In genomic region chr3:66986287-66986560, GRCm38 (mm10) we compare ENCODE assay signal across 8 mouse cellular contexts. TPM values are rescaled to one million over a fixed set of nuclear protein-coding genes. Genes with fewer than 3 reads are reported as not detected.
A peak's percentile ranks its signal among the peaks of the same experiment; 100 is the strongest.
DNase-seq lines count a peak whose midpoint lies in the region; ATAC-seq and TF ChIP-seq lines count a peak whose summit lies in the region.

No protein-coding gene starts in this region.

- no peak for TF ChIP-seq CTCF in lung, adult 2 months (IDR thresholded peaks at IDR 0.05; ENCODE audit: insufficient read depth, low read length)

- no peak for DNase-seq in lung, adult 2 months
- DNase-seq in lung, postnatal 36 days: no peak
- no peak for DNase-seq in limb, embryonic 10.5 days (ENCODE audit: low spot score)
- DNase-seq in right cerebral cortex, postnatal 25 days: no peak
- no peak for DNase-seq in adrenal gland, adult 8-10 months

- H3K36me3 ChIP-seq in embryonic facial prominence, embryonic 15.5 days: no peaks in the 10 kb centered on the region
- H3K36me3 ChIP-seq in limb, embryonic 10.5 days: no peaks in the 10 kb centered on the region
- H3K36me3 ChIP-seq in neural tube, embryonic 14.5 days (ENCODE audit: control insufficient read depth, insufficient read depth, low read length): no peaks in the 10 kb centered on the region

- WGBS in lung, adult 2 months: 12% methylated on average over 1 of the region's 1 CpGs
- 5% methylated on average over 1 of the region's 1 CpGs for WGBS in embryonic facial prominence, embryonic 15.5 days
- WGBS in limb, embryonic 10.5 days: 12% methylated on average over 1 of the region's 1 CpGs
- 6% methylated on average over 1 of the region's 1 CpGs for WGBS in neural tube, embryonic 14.5 days

- H3K4me1 ChIP-seq in lung, adult 2 months (ENCODE audit: control insufficient read depth, insufficient read depth, low read length): peaks cover 3% of the 10 kb centered on the region; the same call in 1 of the 2 replicates
- peaks cover 16% of the 10 kb centered on the region for H3K4me1 ChIP-seq in embryonic facial prominence, embryonic 15.5 days
- peaks cover 16% of the 10 kb centered on the region for H3K4me1 ChIP-seq in limb, embryonic 10.5 days
- H3K4me1 ChIP-seq in neural tube, embryonic 14.5 days (ENCODE audit: control insufficient read depth, insufficient read depth, low read length): peaks cover 9% of the 10 kb centered on the region; the same call in 1 of the 2 replicates

- peak overlapping the region; percentile 73 for H3K4me3 ChIP-seq in lung, adult 2 months (replicated peaks; ENCODE audit: extremely low read depth, low read depth, low read length)
- peak overlapping the region; percentile 84 for H3K4me3 ChIP-seq in embryonic facial prominence, embryonic 15.5 days (replicated peaks)
- peak overlapping the region; percentile 85 for H3K4me3 ChIP-seq in limb, embryonic 10.5 days
- peak overlapping the region; percentile 65 for H3K4me3 ChIP-seq in neural tube, embryonic 14.5 days (ENCODE audit: low read depth, low read length)

- H3K4me2 ChIP-seq in embryonic facial prominence, embryonic 15.5 days (replicated peaks): peak overlapping the region; percentile 66
- peak overlapping the region; percentile 57 for H3K4me2 ChIP-seq in neural tube, embryonic 14.5 days (ENCODE audit: low read depth, low read length)

- peaks cover 13% of the 10 kb centered on the region for H3K27me3 ChIP-seq in embryonic facial prominence, embryonic 15.5 days
- H3K27me3 ChIP-seq in limb, embryonic 10.5 days (ENCODE audit: low read depth, poor library complexity, severe bottlenecking): peaks cover 18% of the 10 kb centered on the region; the same call in 1 of the 2 replicates
- peaks cover 20% of the 10 kb centered on the region for H3K27me3 ChIP-seq in neural tube, embryonic 14.5 days (ENCODE audit: control insufficient read depth, insufficient read depth, low read length)

- peak overlapping the region; percentile 85 for H3K9ac ChIP-seq in embryonic facial prominence, embryonic 15.5 days
- peak overlapping the region; percentile 64 for H3K9ac ChIP-seq in neural tube, embryonic 14.5 days (replicated peaks; ENCODE audit: low read depth, low read length)

- no peak overlapping the region; the same call in 1 of the 2 replicates for H3K27ac ChIP-seq in embryonic facial prominence, embryonic 15.5 days (replicated peaks)
- H3K27ac ChIP-seq in limb, embryonic 10.5 days: peak overlapping the region; percentile 99
- H3K27ac ChIP-seq in neural tube, embryonic 14.5 days (ENCODE audit: low read depth, low read length): no peak overlapping the region

- no peaks in the 10 kb centered on the region for H3K9me3 ChIP-seq in embryonic facial prominence, embryonic 15.5 days (replicated peaks)
- no peaks in the 10 kb centered on the region for H3K9me3 ChIP-seq in limb, embryonic 10.5 days (replicated peaks)
- no peaks in the 10 kb centered on the region for H3K9me3 ChIP-seq in neural tube, embryonic 14.5 days (ENCODE audit: control insufficient read depth, low read length)

- TF ChIP-seq POLR2A in lung, adult 2 months (IDR thresholded peaks at IDR 0.05; ENCODE audit: borderline replicate concordance, extremely low read depth, low read depth, low read length): no peak

- ATAC-seq in embryonic facial prominence, embryonic 15.5 days (ENCODE audit: insufficient number of reproducible peaks, low FRiP score, low TSS enrichment, low read depth): no peak
- ATAC-seq in neural tube, embryonic 14.5 days (ENCODE audit: low read depth): no peak
- no peak for ATAC-seq in CD4-positive, CD25-positive, alpha-beta regulatory T cell, adult 4 months

RNA-seq across cellular contexts. Expression of gene Shox2, which starts 4.7 kb away (rescaled TPM):
- 0.71 and 0.94 TPM in 2 replicates for polyA plus RNA-seq in lung, adult 2 months (2012; rRNA removed)
- 27.1 and 30.8 TPM in 2 replicates for polyA plus RNA-seq in embryonic facial prominence, embryonic 15.5 days (2015; fragmentation: Nextera tagmentation; extraction: Ambion mirVana)
- 101 and 131 TPM in 2 replicates for polyA plus RNA-seq in limb, embryonic 10.5 days (2016; fragmentation: Nextera tagmentation; extraction: Ambion mirVana)
- polyA plus RNA-seq in neural tube, embryonic 14.5 days (2014; fragmentation: Nextera tagmentation; extraction: Ambion mirVana): 10.4 and 10.6 TPM in 2 replicates
- polyA plus RNA-seq in CD4-positive, CD25-positive, alpha-beta regulatory T cell, adult 4 months (2017; shearing (Covaris generic)): not detected
- 1 to 10 TPM in 1 of 4 experiments, under 1 TPM in 3; 0.73 to 2.1 (median 0.83) TPM for total RNA-seq in adrenal gland, adult 8-10 months (2022)

RNA-seq across cellular contexts. Expression of gene Rsrc1, which starts 5.0 kb away (rescaled TPM):
- polyA plus RNA-seq in lung, adult 2 months (2012; rRNA removed): 2.7 and 4.1 TPM in 2 replicates
- polyA plus RNA-seq in embryonic facial prominence, embryonic 15.5 days (2015; fragmentation: Nextera tagmentation; extraction: Ambion mirVana): 38.4 and 39.6 TPM in 2 replicates
- polyA plus RNA-seq in limb, embryonic 10.5 days (2016; fragmentation: Nextera tagmentation; extraction: Ambion mirVana): 54.6 and 54.7 TPM in 2 replicates
- 36.1 and 39.5 TPM in 2 replicates for polyA plus RNA-seq in neural tube, embryonic 14.5 days (2014; fragmentation: Nextera tagmentation; extraction: Ambion mirVana)
- polyA plus RNA-seq in CD4-positive, CD25-positive, alpha-beta regulatory T cell, adult 4 months (2017; shearing (Covaris generic)): 10 to 100 TPM; 38.8 to 47.0 TPM
- total RNA-seq in adrenal gland, adult 8-10 months (2022): 10 to 100 TPM; 28.5 to 45.5 (median 35.2) TPM
